Mouse (Mus musculus) kidney, adult 2 months (tissue): ENCODE data around the gene Jmjd1c. TPM values are rescaled to one million over a fixed set of nuclear protein-coding genes. Genes with fewer than 3 reads are reported as not detected.
A peak's percentile ranks its signal among the peaks of the same experiment; 100 is the strongest.

Experiments
- DNase-seq: peaks from one replicate; pipeline ENCODE4 v3.0.0; 2021
- H3K27ac ChIP-seq: fragments of 200-500 bp; 2 replicates; pipeline ENCODE4 v1.5.1; 2012; ENCODE audit warnings: low read depth, low read length, control low read depth, inconsistent platforms; ENCODE audit not compliant: insufficient read depth
- H3K27me3 ChIP-seq: fragments of 200-500 bp; replicated peaks from 2 replicates; pipeline ENCODE4 v1.6.1; 2012; ENCODE audit warnings: mild to moderate bottlenecking, moderate library complexity, low read length, inconsistent platforms; ENCODE audit not compliant: control insufficient read depth, insufficient read depth
- H3K36me3 ChIP-seq: fragments of 200-500 bp; 2 replicates; pipeline ENCODE4 v1.6.1; 2012; ENCODE audit warnings: mild to moderate bottlenecking, moderate library complexity, low read length, inconsistent platforms; ENCODE audit not compliant: control insufficient read depth, insufficient read depth
- H3K4me1 ChIP-seq: fragments of 200-500 bp; 2 replicates; pipeline ENCODE4 v1.6.1; 2011; ENCODE audit warnings: low read length; ENCODE audit not compliant: control insufficient read depth, insufficient read depth
- H3K4me3 ChIP-seq: fragments of 200-500 bp; 2 replicates; pipeline ENCODE4 v1.5.1; 2011; ENCODE audit warnings: mild to moderate bottlenecking, low read depth, low read length, control low read depth; ENCODE audit not compliant: insufficient read depth
- CTCF ChIP-seq: fragments of 200-500 bp; conservative IDR thresholded peaks from 2 replicates; pipeline ENCODE4 v1.5.1; 2011; ENCODE audit warnings: low read depth, mild to moderate bottlenecking, control low read depth, low read length, moderate library complexity, mixed read lengths; ENCODE audit not compliant: insufficient read depth, insufficient read length
- POLR2A ChIP-seq: fragments of 200-500 bp; IDR thresholded peaks from one replicate; pipeline ENCODE4 v1.6.1; 2011; ENCODE audit warnings: low read depth, low read length, control low read depth
- WGBS: fragments of 180-500 bp; shearing (Covaris S2); methylation state at CpG from one replicate; pipeline ENCODE4 v1.1.7; 2018; 5-methylcytosine and 5-hydroxymethylcytosine counted together
- polyA plus RNA-seq: library from polyadenylated mRNA; depleted of rRNA; stranded (reverse); fragments of >200 nt; gene quantifications from 2 replicates; pipeline ENCODE4 v1.2.3, GENCODE M21; 2012

Jmjd1c gene
- polyA plus RNA-seq, 1 experiment, result 9.4 TPM

GRCm38 (mm10) chr10:67226109-67226508, 130.2 kb downstream of the Jmjd1c start:
- WGBS, result 38% methylated on average over 7 of the region's 7 CpGs
- Histone ChIP-seq H3K27me3 (no peaks in the 10 kb centered on the region), H3K4me1 (no peaks in the 10 kb centered on the region), H3K36me3 (peaks cover 8% of the 10 kb centered on the region), H3K27ac (no peak overlapping the region), H3K4me3 (no peak overlapping the region)
- TF ChIP-seq POLR2A (no peak), CTCF (no peak)
- peak; percentile 67 for DNase-seq

- no peak overlapping the region for H3K27ac ChIP-seq
These were observed 130.6 kb downstream of the Jmjd1c start for GRCm38 (mm10) chr10:67226543-67226942.

GRCm38 (mm10) chr10:67230439-67230838, 134.5 kb downstream of the Jmjd1c start:
- H3K27ac ChIP-seq, result no peak overlapping the region
- H3K36me3 ChIP-seq, result peaks cover 9% of the 10 kb centered on the region
- H3K4me1 ChIP-seq, result no peaks in the 10 kb centered on the region
- H3K27me3 ChIP-seq, result no peaks in the 10 kb centered on the region
- 76% methylated on average over 6 of the region's 6 CpGs for WGBS
- TF ChIP-seq POLR2A (no peak), CTCF (no peak)
- DNase-seq, result no peak
- no peak overlapping the region for H3K4me3 ChIP-seq

More at GRCm38 (mm10) chr10:67226543-67226942, 130.6 kb downstream of the Jmjd1c start:
- no peaks in the 10 kb centered on the region for H3K27me3 ChIP-seq
- H3K4me3 ChIP-seq, result no peak overlapping the region
- no peak for DNase-seq
- H3K4me1 ChIP-seq, result no peaks in the 10 kb centered on the region
- TF ChIP-seq POLR2A, result no peak
- no peak for TF ChIP-seq CTCF
- WGBS, result 74% methylated on average over 14 of the region's 14 CpGs
- peaks cover 10% of the 10 kb centered on the region for H3K36me3 ChIP-seq

GRCm38 (mm10) chr10:67247145-67247544, 151.2 kb downstream of the Jmjd1c start:
- Histone ChIP-seq H3K4me3 (no peak overlapping the region), H3K4me1 (no peaks in the 10 kb centered on the region), H3K36me3 (peaks cover 14% of the 10 kb centered on the region), H3K27ac (no peak overlapping the region), H3K27me3 (no peaks in the 10 kb centered on the region)
- DNase-seq, result peak; percentile 46
- WGBS, result 95% methylated on average over 4 of the region's 4 CpGs
- TF ChIP-seq POLR2A (no peak), CTCF (peak; percentile 61)

- Histone ChIP-seq H3K27me3 (no peaks in the 10 kb centered on the region), H3K36me3 (peaks cover 16% of the 10 kb centered on the region), H3K27ac (no peak overlapping the region), H3K4me1 (no peaks in the 10 kb centered on the region), H3K4me3 (no peak overlapping the region)
- 83% methylated on average over 2 of the region's 2 CpGs for WGBS
- no peak for TF ChIP-seq CTCF
- TF ChIP-seq POLR2A, result no peak
- DNase-seq, result no peak
These were observed 153.6 kb downstream of the Jmjd1c start for GRCm38 (mm10) chr10:67249486-67249885.

GRCm38 (mm10) chr10:67250846-67251245, 154.9 kb downstream of the Jmjd1c start:
- TF ChIP-seq POLR2A, result no peak
- DNase-seq, result no peak
- 85% methylated on average over 6 of the region's 6 CpGs for WGBS
- Histone ChIP-seq H3K36me3 (peaks cover 15% of the 10 kb centered on the region), H3K27ac (no peak overlapping the region), H3K27me3 (no peaks in the 10 kb centered on the region), H3K4me3 (no peak overlapping the region), H3K4me1 (no peaks in the 10 kb centered on the region)

GRCm38 (mm10) chr10:67252353-67252752, 156.4 kb downstream of the Jmjd1c start:
- Histone ChIP-seq H3K27ac (no peak overlapping the region), H3K4me1 (no peaks in the 10 kb centered on the region), H3K27me3 (no peaks in the 10 kb centered on the region), H3K36me3 (peaks cover 8% of the 10 kb centered on the region), H3K4me3 (no peak overlapping the region)
- TF ChIP-seq CTCF, result no peak
- peak; percentile 57 for DNase-seq
- 33% methylated on average over 5 of the region's 5 CpGs for WGBS

- WGBS, result 93% methylated on average over 1 of the region's 1 CpGs
- no peak overlapping the region for H3K4me3 ChIP-seq
- TF ChIP-seq CTCF (no peak), POLR2A (no peak)
- no peak overlapping the region for H3K27ac ChIP-seq
- H3K4me1 ChIP-seq, result no peaks in the 10 kb centered on the region
- no peak for DNase-seq
- peaks cover 6% of the 10 kb centered on the region for H3K36me3 ChIP-seq
- H3K27me3 ChIP-seq, result no peaks in the 10 kb centered on the region
These were observed 157.2 kb downstream of the Jmjd1c start for GRCm38 (mm10) chr10:67253115-67253514.
